Mouse (Mus musculus): Measurements from ENCODE around the gene Plekha1. TPM values are rescaled to one million over a fixed set of nuclear protein-coding genes. Genes with fewer than 3 reads are reported as not detected.

Plekha1 gene
- polyA plus RNA-seq, 1 experiment: 107 TPM

- TF ChIP-seq POLR2A (IDR thresholded peaks at IDR 0.05; ENCODE audit: borderline replicate concordance, insufficient read depth, low read length) (no peak), CTCF (IDR thresholded peaks at IDR 0.05; ENCODE audit: borderline replicate concordance, insufficient read depth, low read depth, low read length) (no peak)
- Histone ChIP-seq H3K4me3 (replicated peaks; ENCODE audit: insufficient read depth, low read depth, low read length) (no peak overlapping the region), H3K27me3 (ENCODE audit: control insufficient read depth, insufficient read depth, low read length) (no peaks in the 10 kb centered on the region; the same call in 1 of the 2 replicates), H3K4me1 (ENCODE audit: control insufficient read depth, insufficient read depth, low read length) (no peaks in the 10 kb centered on the region), H3K27ac (ENCODE audit: insufficient read depth, low read length) (no peak overlapping the region)
- WGBS: 82% methylated on average over 16 of the region's 16 CpGs
- DNase-seq: peak in 1 of 2 experiments; percentile 3
Observed at GRCm38 (mm10) chr7:130903505-130904074, 38.0 kb downstream of the Plekha1 start.

- DNase-seq: no peak
- 90% methylated on average over 13 of the region's 13 CpGs for WGBS
- no peak for TF ChIP-seq CTCF (IDR thresholded peaks at IDR 0.05; ENCODE audit: borderline replicate concordance, insufficient read depth, low read depth, low read length)
- no peak for TF ChIP-seq POLR2A (IDR thresholded peaks at IDR 0.05; ENCODE audit: borderline replicate concordance, insufficient read depth, low read length)
- H3K4me1 ChIP-seq (ENCODE audit: control insufficient read depth, insufficient read depth, low read length): no peaks in the 10 kb centered on the region
- no peak overlapping the region for H3K4me3 ChIP-seq (replicated peaks; ENCODE audit: insufficient read depth, low read depth, low read length)
- H3K27ac ChIP-seq (ENCODE audit: insufficient read depth, low read length): no peak overlapping the region
- H3K27me3 ChIP-seq (ENCODE audit: control insufficient read depth, insufficient read depth, low read length): no peaks in the 10 kb centered on the region; the same call in 1 of the 2 replicates
Observed at GRCm38 (mm10) chr7:130904571-130905365, 39.2 kb downstream of the Plekha1 start.

GRCm38 (mm10) chr7:130910841-130911240 lies 45.3 kb downstream of the Plekha1 start:
- TF ChIP-seq CTCF (IDR thresholded peaks at IDR 0.05; ENCODE audit: borderline replicate concordance, insufficient read depth, low read depth, low read length) (no peak), POLR2A (IDR thresholded peaks at IDR 0.05; ENCODE audit: borderline replicate concordance, insufficient read depth, low read length) (no peak)
- no peak overlapping the region for H3K4me3 ChIP-seq (replicated peaks; ENCODE audit: insufficient read depth, low read depth, low read length)
- H3K27me3 ChIP-seq (ENCODE audit: control insufficient read depth, insufficient read depth, low read length): no peaks in the 10 kb centered on the region
- no peak for DNase-seq
- H3K4me1 ChIP-seq (ENCODE audit: control insufficient read depth, insufficient read depth, low read length): no peaks in the 10 kb centered on the region
- H3K27ac ChIP-seq (ENCODE audit: insufficient read depth, low read length): no peak overlapping the region
- WGBS: 54% methylated on average over 14 of the region's 14 CpGs

- peak in 1 of 2 experiments; percentile 53 for DNase-seq
- Histone ChIP-seq H3K4me1 (ENCODE audit: control insufficient read depth, insufficient read depth, low read length) (no peaks in the 10 kb centered on the region), H3K27me3 (ENCODE audit: control insufficient read depth, insufficient read depth, low read length) (no peaks in the 10 kb centered on the region), H3K27ac (ENCODE audit: insufficient read depth, low read length) (no peak overlapping the region), H3K4me3 (replicated peaks; ENCODE audit: insufficient read depth, low read depth, low read length) (no peak overlapping the region)
- WGBS: 26% methylated on average over 5 of the region's 5 CpGs
- TF ChIP-seq CTCF (IDR thresholded peaks at IDR 0.05; ENCODE audit: borderline replicate concordance, insufficient read depth, low read depth, low read length) (peak; percentile 69), POLR2A (IDR thresholded peaks at IDR 0.05; ENCODE audit: borderline replicate concordance, insufficient read depth, low read length) (no peak)
Observed at GRCm38 (mm10) chr7:130914693-130915363, 49.3 kb downstream of the Plekha1 start.

GRCm38 (mm10) chr7:130918260-130918659 lies 52.7 kb downstream of the Plekha1 start:
- TF ChIP-seq POLR2A (IDR thresholded peaks at IDR 0.05; ENCODE audit: borderline replicate concordance, insufficient read depth, low read length) (no peak), CTCF (IDR thresholded peaks at IDR 0.05; ENCODE audit: borderline replicate concordance, insufficient read depth, low read depth, low read length) (no peak)
- peak in 1 of 2 experiments; percentile 26 for DNase-seq
- Histone ChIP-seq H3K27ac (ENCODE audit: insufficient read depth, low read length) (peak overlapping the region; percentile 38; the same call in 1 of the 2 replicates), H3K27me3 (ENCODE audit: control insufficient read depth, insufficient read depth, low read length) (no peaks in the 10 kb centered on the region), H3K4me3 (replicated peaks; ENCODE audit: insufficient read depth, low read depth, low read length) (no peak overlapping the region), H3K4me1 (ENCODE audit: control insufficient read depth, insufficient read depth, low read length) (no peaks in the 10 kb centered on the region)
- 42% methylated on average over 2 of the region's 2 CpGs for WGBS

GRCm38 (mm10) chr7:130922981-130923731 lies 57.6 kb downstream of the Plekha1 start:
- peak; percentile 45 to 68 for DNase-seq
- WGBS: 26% methylated on average over 13 of the region's 13 CpGs
- Histone ChIP-seq H3K4me3 (replicated peaks; ENCODE audit: insufficient read depth, low read depth, low read length) (no peak overlapping the region), H3K4me1 (ENCODE audit: control insufficient read depth, insufficient read depth, low read length) (peaks cover 3% of the 10 kb centered on the region; the same call in 1 of the 2 replicates), H3K27me3 (ENCODE audit: control insufficient read depth, insufficient read depth, low read length) (no peaks in the 10 kb centered on the region), H3K27ac (ENCODE audit: insufficient read depth, low read length) (no peak overlapping the region)
- TF ChIP-seq CTCF (IDR thresholded peaks at IDR 0.05; ENCODE audit: borderline replicate concordance, insufficient read depth, low read depth, low read length): no peak
- no peak for TF ChIP-seq POLR2A (IDR thresholded peaks at IDR 0.05; ENCODE audit: borderline replicate concordance, insufficient read depth, low read length)

- no peaks in the 10 kb centered on the region; the same call in 1 of the 2 replicates for H3K27me3 ChIP-seq (ENCODE audit: control insufficient read depth, insufficient read depth, low read length)
- TF ChIP-seq POLR2A (IDR thresholded peaks at IDR 0.05; ENCODE audit: borderline replicate concordance, insufficient read depth, low read length) (no peak), CTCF (IDR thresholded peaks at IDR 0.05; ENCODE audit: borderline replicate concordance, insufficient read depth, low read depth, low read length) (no peak)
- WGBS: 73% methylated on average over 3 of the region's 3 CpGs
Observed at GRCm38 (mm10) chr7:130930401-130930800, 64.8 kb downstream of the Plekha1 start.

More at GRCm38 (mm10) chr7:130930401-130930800, 64.8 kb downstream of the Plekha1 start:
- DNase-seq: no peak
- Histone ChIP-seq H3K27ac (ENCODE audit: insufficient read depth, low read length) (no peak overlapping the region), H3K4me1 (ENCODE audit: control insufficient read depth, insufficient read depth, low read length) (no peaks in the 10 kb centered on the region), H3K4me3 (replicated peaks; ENCODE audit: insufficient read depth, low read depth, low read length) (no peak overlapping the region)

Data from cerebellum, adult 2 months (tissue).